ENCODE assay signal across 22 mouse cellular contexts in the genomic region with DNA sequence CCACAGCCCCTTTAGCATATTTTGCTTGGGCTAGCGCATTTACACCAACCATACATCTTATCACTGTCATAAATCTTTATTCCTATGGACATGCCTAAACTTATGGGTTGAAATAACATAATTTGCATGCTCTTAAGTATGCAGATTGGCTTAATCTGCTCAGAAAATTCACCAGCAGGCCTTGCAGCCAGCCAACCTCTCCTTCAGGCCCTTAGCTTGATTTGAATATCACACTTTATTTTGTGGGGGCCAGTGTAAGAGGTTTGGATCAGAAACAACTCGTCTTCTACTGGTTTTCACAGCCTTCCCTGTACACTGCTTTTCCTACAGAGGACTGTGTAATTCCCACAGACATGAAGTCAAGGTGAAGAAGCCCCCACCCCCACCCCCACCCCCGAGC.
A peak's percentile ranks its signal among the peaks of the same experiment; 100 is the strongest.
DNase-seq lines count a peak whose midpoint lies in the region; ATAC-seq and TF ChIP-seq lines count a peak whose summit lies in the region.
"Had no signal": no experiment of that assay in that cellular context is flagged by ENCODE, and none has a peak within 500 bp of the region (broad histone marks: within the 10 kb centered on the region; RNA-seq: fewer than 3 reads in every experiment).

No protein-coding gene starts in this region.

- DNase-seq in forebrain, postnatal 0 days = no peak
- DNase-seq in forebrain, embryonic 11.5 days (ENCODE audit: low spot score) = no peak
- no peak for DNase-seq in frontal cortex, postnatal 36 days (ENCODE audit: low spot score in 2 of 2)
- peak; percentile 28 for DNase-seq in brain, adult 2 months (ENCODE audit: low read depth, low spot score)
- no peak for DNase-seq in adrenal gland, adult (ENCODE audit: inconsistent age in 2 of 2, low spot score in 1 of 2)
- DNase-seq: adrenal gland, adult 2 months; adrenal gland, adult 8-10 months; adrenal gland, postnatal 10 days; adrenal gland, postnatal 14 days; adrenal gland, postnatal 25 days; adrenal gland, postnatal 36 days; B cell, adult 2 months; cerebellum, adult 11 months; cerebellum, adult 11-12 months; cerebellum, adult 18-20 months; cerebellum, adult 2 months; cerebellum, adult 8-10 months had no signal

- H3K27ac ChIP-seq in forebrain, postnatal 0 days (ENCODE audit: low read depth, low read length) = no peak overlapping the region
- H3K27ac ChIP-seq in forebrain, embryonic 11.5 days (ENCODE audit: low read depth, low read length) = no peak overlapping the region

- H3K4me2 ChIP-seq in forebrain, postnatal 0 days (ENCODE audit: low read depth) = no peak overlapping the region
- H3K4me2 ChIP-seq in forebrain, embryonic 11.5 days (ENCODE audit: low read depth, low read length, severe bottlenecking) = no peak overlapping the region

- H3K9ac ChIP-seq in forebrain, postnatal 0 days = no peak overlapping the region
- H3K9ac ChIP-seq in forebrain, embryonic 11.5 days (ENCODE audit: low read length) = no peak overlapping the region

- WGBS in forebrain, postnatal 0 days = 62% methylated on average over 3 of the region's 3 CpGs
- 76% methylated on average over 3 of the region's 3 CpGs for WGBS in forebrain, embryonic 11.5 days

- TF ChIP-seq CTCF in forebrain, postnatal 0 days (IDR thresholded peaks at IDR 0.05; ENCODE audit: low read depth) = no peak

- no peaks in the 10 kb centered on the region for H3K27me3 ChIP-seq in forebrain, postnatal 0 days (ENCODE audit: insufficient read depth, low read length)
- no peaks in the 10 kb centered on the region for H3K27me3 ChIP-seq in forebrain, embryonic 11.5 days (ENCODE audit: control insufficient read depth, insufficient read depth, low read length)
- H3K27me3 ChIP-seq: Patski had no signal

- ATAC-seq in forebrain, postnatal 0 days = peak; percentile 81
- no peak for ATAC-seq in forebrain, embryonic 11.5 days (replicated peaks; ENCODE audit: low FRiP score)
- peak; percentile 83 for ATAC-seq in frontal cortex, adult (ENCODE audit: low TSS enrichment)
- ATAC-seq: activated CD4-positive, CD25-positive, alpha-beta regulatory T cell, adult 4 months; CD4-positive, CD25-positive, alpha-beta regulatory T cell, adult 4 months; Patski had no signal

- no peaks in the 10 kb centered on the region for H3K36me3 ChIP-seq in forebrain, postnatal 0 days (ENCODE audit: insufficient read depth)
- H3K36me3 ChIP-seq in forebrain, embryonic 11.5 days (ENCODE audit: control insufficient read depth, insufficient read depth, low read length) = no peaks in the 10 kb centered on the region
- H3K36me3 ChIP-seq: G1E had no signal

- no peaks in the 10 kb centered on the region for H3K4me1 ChIP-seq in forebrain, postnatal 0 days (ENCODE audit: insufficient read depth)
- no peaks in the 10 kb centered on the region for H3K4me1 ChIP-seq in forebrain, embryonic 11.5 days (replicated peaks; ENCODE audit: control insufficient read depth, insufficient read depth, low read length)

- H3K9me3 ChIP-seq in forebrain, postnatal 0 days (ENCODE audit: low read length) = no peaks in the 10 kb centered on the region
- H3K9me3 ChIP-seq in forebrain, embryonic 11.5 days (ENCODE audit: control insufficient read depth, low read length) = no peaks in the 10 kb centered on the region
- H3K9me3 ChIP-seq: G1E had no signal

- H3K4me3 ChIP-seq in forebrain, postnatal 0 days (ENCODE audit: low read depth, low read length) = no peak overlapping the region
- H3K4me3 ChIP-seq in forebrain, embryonic 11.5 days (ENCODE audit: low read depth, low read length) = no peak overlapping the region
